Mouse (Mus musculus): ENCODE data around the gene Nrip1. TPM values are rescaled to one million over a fixed set of nuclear protein-coding genes. Genes with fewer than 3 reads are reported as not detected.

Nrip1 gene
- polyA plus RNA-seq, 1 experiment from 2014 or later, result 19.1 TPM

GRCm38 (mm10) chr16:76324411-76325314 is 49.0 kb downstream of the Nrip1 start:
- no peak overlapping the region for H3K4me3 ChIP-seq (replicated peaks)
- H3K36me3 ChIP-seq (replicated peaks), result peaks cover 11% of the 10 kb centered on the region
- 68% methylated on average over 3 of the region's 4 CpGs for WGBS (ENCODE audit: insufficient replicate concordance)
- H3K4me1 ChIP-seq (replicated peaks), result peaks cover 68% of the 10 kb centered on the region
- no peaks in the 10 kb centered on the region for H3K9me3 ChIP-seq (replicated peaks)
- H3K27ac ChIP-seq (replicated peaks), result peak overlapping the region; percentile 72
- no peak overlapping the region for H3K4me2 ChIP-seq
- H3K27me3 ChIP-seq, result no peaks in the 10 kb centered on the region
- ATAC-seq (ENCODE audit: insufficient read depth), result no peak
- no peak overlapping the region for H3K9ac ChIP-seq

DNA sequence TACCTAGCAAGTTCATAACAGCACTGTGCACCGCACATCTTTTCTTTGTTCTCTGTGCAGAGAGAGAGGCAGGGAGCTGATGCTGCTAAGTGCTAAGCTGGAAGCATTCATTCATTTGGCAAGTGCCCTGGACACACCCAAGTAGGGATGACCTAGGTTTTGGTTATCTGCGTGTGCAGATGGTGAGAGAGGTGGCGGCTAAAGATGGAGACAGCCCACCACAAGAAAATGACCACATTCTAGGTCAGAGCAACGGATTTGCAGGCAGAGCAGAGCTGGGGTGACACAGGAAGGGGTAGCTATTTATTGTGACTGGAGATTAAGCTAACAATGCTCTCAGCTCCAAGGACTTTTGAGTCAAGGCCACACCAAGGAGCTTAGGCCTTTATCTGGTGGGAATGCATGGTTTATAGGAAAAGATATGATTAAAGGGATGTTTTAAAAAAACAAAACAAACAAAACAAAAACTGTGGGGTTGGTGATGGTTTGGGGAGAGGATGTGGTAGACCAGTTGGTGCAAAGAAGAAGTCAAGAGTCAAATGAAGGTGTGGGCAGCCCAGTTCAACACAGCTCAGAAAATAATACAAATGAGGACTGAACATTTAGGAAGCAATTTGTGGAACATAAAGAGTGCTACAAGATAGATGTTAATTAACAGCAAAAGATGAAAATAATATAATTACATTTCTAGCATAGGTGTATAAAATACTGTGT is 49.9 kb downstream of the Nrip1 start:
- no peaks in the 10 kb centered on the region for H3K9me3 ChIP-seq (replicated peaks)
- peak overlapping the region; percentile 49 for H3K9ac ChIP-seq
- ATAC-seq (ENCODE audit: insufficient read depth), result peak; percentile 99
- H3K4me2 ChIP-seq, result peak overlapping the region; percentile 66
- H3K27me3 ChIP-seq, result no peaks in the 10 kb centered on the region
- H3K27ac ChIP-seq (replicated peaks), result peak overlapping the region; percentile 92
- WGBS (ENCODE audit: insufficient replicate concordance), result 19% methylated on average over 4 of the region's 4 CpGs
- peak overlapping the region; percentile 38 for H3K4me3 ChIP-seq (replicated peaks)
- H3K36me3 ChIP-seq (replicated peaks), result peaks cover 11% of the 10 kb centered on the region
- peaks cover 77% of the 10 kb centered on the region for H3K4me1 ChIP-seq (replicated peaks)

DNA sequence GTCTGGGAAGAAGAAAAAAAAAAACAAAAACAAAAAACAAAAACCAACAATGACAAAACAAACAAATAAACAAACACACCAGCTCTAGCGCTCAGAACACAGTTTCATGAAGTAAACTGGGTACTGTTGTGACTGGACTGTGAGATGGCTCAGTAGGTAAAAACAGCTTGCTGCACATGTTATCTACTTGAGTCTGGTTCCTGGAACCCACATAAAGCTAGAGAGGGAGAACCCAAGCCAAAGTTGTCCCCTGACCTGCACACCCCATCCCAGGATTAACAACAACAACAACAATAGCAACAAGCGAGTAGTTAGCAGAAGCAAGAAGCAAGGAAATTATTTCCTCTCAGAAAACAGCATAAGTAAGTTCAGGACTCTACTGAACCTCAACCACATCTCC is 50.5 kb downstream of the Nrip1 start:
- peak; percentile 80 for ATAC-seq (ENCODE audit: insufficient read depth)
- Histone ChIP-seq H3K4me3 (replicated peaks) (peak overlapping the region; percentile 38), H3K36me3 (replicated peaks) (peaks cover 11% of the 10 kb centered on the region), H3K4me2 (peak overlapping the region; percentile 66), H3K9me3 (replicated peaks) (no peaks in the 10 kb centered on the region), H3K4me1 (replicated peaks) (peaks cover 84% of the 10 kb centered on the region), H3K9ac (peak overlapping the region; percentile 49), H3K27ac (replicated peaks) (peak overlapping the region; percentile 92), H3K27me3 (no peaks in the 10 kb centered on the region)
- 52% methylated on average over 2 of the region's 2 CpGs for WGBS (ENCODE audit: insufficient replicate concordance)

DNA sequence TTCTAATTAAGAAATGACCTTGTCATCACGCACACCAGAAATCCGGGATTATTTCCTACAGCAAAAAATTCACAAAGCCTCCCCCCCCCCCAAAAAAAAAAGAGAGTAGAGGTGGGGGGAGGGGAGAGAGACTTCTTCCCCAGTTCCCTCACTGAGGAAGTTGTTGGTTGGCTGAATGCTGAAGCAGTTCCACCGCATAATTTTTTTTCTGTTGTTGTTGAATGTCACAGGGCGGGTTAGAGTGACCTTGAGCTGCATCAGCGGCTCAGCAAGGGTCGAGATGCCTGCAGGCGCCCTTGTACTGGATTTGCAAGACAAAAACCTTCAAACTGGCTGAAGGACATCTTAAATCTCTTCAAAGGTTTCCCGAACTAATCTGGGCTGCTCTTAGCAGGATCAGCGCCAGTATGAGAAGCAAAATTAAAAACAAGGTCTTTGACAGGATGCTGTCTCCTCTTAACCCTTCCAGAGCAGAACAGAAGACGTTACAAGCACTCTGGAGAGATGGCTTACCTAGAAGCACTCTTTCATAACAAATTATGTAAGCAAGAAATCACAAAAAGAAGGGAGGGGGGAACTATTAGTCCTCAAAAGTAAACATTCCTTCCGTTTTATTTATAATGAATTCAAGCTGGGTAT is 52.0 kb downstream of the Nrip1 start:
- Histone ChIP-seq H3K4me1 (replicated peaks) (peaks cover 92% of the 10 kb centered on the region), H3K27me3 (no peaks in the 10 kb centered on the region), H3K27ac (replicated peaks) (peak overlapping the region; percentile 92), H3K4me3 (replicated peaks) (no peak overlapping the region), H3K36me3 (replicated peaks) (peaks cover 6% of the 10 kb centered on the region; the same call in 1 of the 2 replicates), H3K9me3 (replicated peaks) (no peaks in the 10 kb centered on the region), H3K9ac (no peak overlapping the region), H3K4me2 (peak overlapping the region; percentile 32)
- 41% methylated on average over 11 of the region's 11 CpGs for WGBS (ENCODE audit: insufficient replicate concordance)
- no peak for ATAC-seq (ENCODE audit: insufficient read depth)

- H3K9ac ChIP-seq, result no peak overlapping the region
- H3K4me1 ChIP-seq (replicated peaks), result peaks cover 90% of the 10 kb centered on the region
- H3K4me3 ChIP-seq (replicated peaks), result no peak overlapping the region
- peak overlapping the region; percentile 86 for H3K27ac ChIP-seq (replicated peaks)
- no peak for ATAC-seq (ENCODE audit: insufficient read depth)
- no peak overlapping the region for H3K4me2 ChIP-seq
- peaks cover 6% of the 10 kb centered on the region; the same call in 1 of the 2 replicates for H3K36me3 ChIP-seq (replicated peaks)
- WGBS (ENCODE audit: insufficient replicate concordance), result 85% methylated on average over 5 of the region's 5 CpGs
- no peaks in the 10 kb centered on the region for H3K9me3 ChIP-seq (replicated peaks)
- no peaks in the 10 kb centered on the region for H3K27me3 ChIP-seq
These were observed 53.5 kb downstream of the Nrip1 start for GRCm38 (mm10) chr16:76320118-76320473.

GRCm38 (mm10) chr16:76319364-76320117 is 54.1 kb downstream of the Nrip1 start:
- H3K27me3 ChIP-seq, result no peaks in the 10 kb centered on the region
- ATAC-seq (ENCODE audit: insufficient read depth), result no peak
- WGBS (ENCODE audit: insufficient replicate concordance), result 74% methylated on average over 11 of the region's 11 CpGs
- H3K9me3 ChIP-seq (replicated peaks), result no peaks in the 10 kb centered on the region
- no peak overlapping the region for H3K9ac ChIP-seq
- H3K27ac ChIP-seq (replicated peaks), result peak overlapping the region; percentile 86
- H3K36me3 ChIP-seq (replicated peaks), result peaks cover 6% of the 10 kb centered on the region; the same call in 1 of the 2 replicates
- H3K4me1 ChIP-seq (replicated peaks), result peaks cover 90% of the 10 kb centered on the region
- H3K4me2 ChIP-seq, result 0 out of 2 replicates have a peak overlapping the region, but pooled peaks have one; percentile 1
- no peak overlapping the region for H3K4me3 ChIP-seq (replicated peaks)

DNA sequence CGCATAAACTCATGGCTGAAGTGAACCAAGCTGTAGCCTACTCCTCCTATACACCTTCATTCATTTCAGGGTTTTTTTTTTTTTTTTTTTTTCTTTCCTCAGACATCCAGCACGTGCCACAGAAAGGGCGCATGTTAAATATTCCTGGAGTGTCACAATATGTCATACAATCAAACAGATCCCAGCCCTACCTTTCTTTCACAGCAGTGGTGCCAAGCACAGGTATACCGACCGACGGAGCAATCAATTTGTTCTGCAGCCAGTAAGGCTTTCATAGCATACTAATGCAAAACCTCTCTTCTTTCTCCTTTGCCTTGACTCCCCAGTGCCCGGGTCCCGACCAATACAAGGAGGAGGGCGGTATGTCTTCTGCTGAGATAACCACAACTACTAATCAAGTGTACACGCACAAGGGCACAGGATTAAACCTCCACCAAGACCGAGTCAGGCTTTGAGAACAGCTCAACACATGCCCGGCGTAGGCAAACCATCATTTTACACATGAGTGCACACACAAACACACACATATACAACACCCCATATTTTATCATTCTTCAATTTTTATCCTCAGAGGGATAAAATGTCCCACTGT is 55.2 kb downstream of the Nrip1 start:
- no peaks in the 10 kb centered on the region for H3K9me3 ChIP-seq (replicated peaks)
- H3K9ac ChIP-seq, result peak overlapping the region; percentile 32; the same call in 1 of the 2 replicates
- H3K4me2 ChIP-seq, result peak overlapping the region; percentile 54
- 0 out of 2 replicates have a peak overlapping the region, but pooled peaks have one; percentile 12 for H3K4me3 ChIP-seq (replicated peaks)
- peaks cover 6% of the 10 kb centered on the region; the same call in 1 of the 2 replicates for H3K36me3 ChIP-seq (replicated peaks)
- H3K27me3 ChIP-seq, result no peaks in the 10 kb centered on the region
- WGBS (ENCODE audit: insufficient replicate concordance), result 52% methylated on average over 13 of the region's 13 CpGs
- peak; percentile 30 for ATAC-seq (ENCODE audit: insufficient read depth)
- peaks cover 90% of the 10 kb centered on the region for H3K4me1 ChIP-seq (replicated peaks)
- peak overlapping the region; percentile 86 for H3K27ac ChIP-seq (replicated peaks)

DNA sequence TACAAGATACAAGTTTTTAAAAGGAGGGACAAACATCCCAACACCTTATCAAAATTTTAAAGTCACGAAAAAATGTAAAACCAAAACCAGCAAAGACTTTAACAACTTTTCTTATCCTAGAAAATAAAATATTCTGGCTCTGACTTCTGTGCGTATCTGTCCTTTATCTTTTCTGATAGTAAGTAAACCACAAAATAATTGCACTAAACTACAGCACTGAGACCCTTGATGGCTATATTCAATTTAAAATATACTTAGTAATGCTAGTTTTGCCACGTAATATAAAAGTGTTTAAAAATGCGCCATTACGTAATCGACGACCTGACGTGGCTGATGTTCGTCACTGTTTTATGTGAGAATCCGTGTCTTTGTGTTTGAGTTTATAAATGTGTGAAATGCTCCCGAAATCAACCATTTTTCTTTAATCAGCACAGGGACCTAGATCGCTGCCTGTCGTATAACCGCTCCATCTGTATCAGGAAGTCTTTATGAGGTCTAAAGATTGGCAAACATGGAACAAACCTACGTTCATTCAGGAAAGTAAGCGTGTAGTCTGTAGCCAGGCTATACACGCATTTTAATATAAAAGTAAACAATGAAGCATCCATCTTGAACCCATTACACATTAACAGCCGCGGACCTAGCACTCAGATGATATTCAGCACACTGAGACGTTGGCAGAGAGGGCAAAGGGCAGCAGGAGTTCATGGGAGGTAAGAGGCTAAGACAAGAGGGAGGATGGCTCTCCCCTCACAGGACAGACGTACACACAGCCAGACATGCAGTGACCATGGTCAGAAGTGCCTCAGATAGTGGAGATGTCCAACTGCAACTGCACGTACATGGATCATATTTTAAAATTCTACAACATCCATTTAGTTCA is 56.4 kb downstream of the Nrip1 start:
- peak overlapping the region; percentile 1; the same call in 1 of the 2 replicates for H3K4me2 ChIP-seq
- peaks cover 90% of the 10 kb centered on the region for H3K4me1 ChIP-seq (replicated peaks)
- no peaks in the 10 kb centered on the region for H3K9me3 ChIP-seq (replicated peaks)
- no peak for ATAC-seq (ENCODE audit: insufficient read depth)
- no peak overlapping the region for H3K4me3 ChIP-seq (replicated peaks)
- no peaks in the 10 kb centered on the region for H3K27me3 ChIP-seq
- peak overlapping the region; percentile 21; the same call in 1 of the 2 replicates for H3K27ac ChIP-seq (replicated peaks)
- 82% methylated on average over 22 of the region's 22 CpGs for WGBS (ENCODE audit: insufficient replicate concordance)
- peaks cover under 1% of the 10 kb centered on the region; the same call in 1 of the 2 replicates for H3K36me3 ChIP-seq (replicated peaks)
- H3K9ac ChIP-seq, result no peak overlapping the region

GRCm38 (mm10) chr16:76315642-76316041 is 58.0 kb downstream of the Nrip1 start:
- H3K4me3 ChIP-seq (replicated peaks), result no peak overlapping the region
- H3K27ac ChIP-seq (replicated peaks), result peak overlapping the region; percentile 95
- peaks cover 79% of the 10 kb centered on the region for H3K4me1 ChIP-seq (replicated peaks)
- no peak overlapping the region for H3K9ac ChIP-seq
- H3K9me3 ChIP-seq (replicated peaks), result no peaks in the 10 kb centered on the region
- ATAC-seq (ENCODE audit: insufficient read depth), result no peak
- WGBS (ENCODE audit: insufficient replicate concordance), result 62% methylated on average over 3 of the region's 3 CpGs
- no peaks in the 10 kb centered on the region for H3K27me3 ChIP-seq
- H3K4me2 ChIP-seq, result no peak overlapping the region
- no peaks in the 10 kb centered on the region for H3K36me3 ChIP-seq (replicated peaks)
